Mouse (Mus musculus) thymus, postnatal 4 days (tissue): ENCODE measurements around the gene Bcl2l13.
A peak's percentile ranks its signal among the peaks of the same experiment; 100 is the strongest.
"Not testable (repeated sequence)": the region's sequence is repeated elsewhere in the genome, so short reads cannot be mapped to it uniquely, and the experiment has no call there.

Source experiments
- DNase-seq: peaks from one replicate; pipeline ENCODE4 v3.0.0; 2021

The Bcl2l13 gene

DNA sequence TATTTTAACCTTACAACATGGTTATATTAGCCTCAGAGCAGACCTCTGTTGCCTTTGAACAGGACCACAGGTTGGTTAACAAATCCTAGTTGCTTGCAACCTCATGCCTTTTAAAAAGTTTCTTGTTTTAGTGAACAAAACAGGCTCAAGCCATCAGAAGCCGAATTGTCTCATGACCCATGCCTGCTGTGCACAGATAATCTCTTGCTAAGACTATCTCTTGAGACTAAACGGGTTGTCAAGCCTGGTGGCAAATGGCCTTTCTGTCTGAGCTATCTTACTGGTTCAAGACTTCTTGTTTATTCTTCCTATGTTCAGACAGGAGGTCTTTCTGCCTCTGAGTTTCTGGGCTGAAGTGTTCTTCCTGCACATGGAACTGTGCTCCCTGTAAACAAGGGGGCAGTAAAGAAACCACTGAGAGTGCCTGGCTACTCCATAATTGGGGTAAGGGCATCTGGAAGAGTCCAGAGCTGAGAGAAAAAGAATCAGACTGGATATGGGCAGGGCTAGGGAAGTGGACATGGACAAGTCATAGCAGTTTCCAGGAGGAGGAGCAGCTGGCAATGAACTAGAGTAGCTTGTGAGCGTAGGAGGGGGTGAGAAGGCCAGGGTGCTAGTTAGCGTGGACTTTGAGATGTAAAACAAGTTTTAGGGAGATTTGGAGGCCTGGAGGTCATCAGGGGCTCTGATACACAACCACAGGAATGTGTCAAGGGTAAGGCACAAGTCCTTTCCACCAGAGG, 5.0 kb upstream of the Bcl2l13 start:
- DNase-seq: no peak

DNA sequence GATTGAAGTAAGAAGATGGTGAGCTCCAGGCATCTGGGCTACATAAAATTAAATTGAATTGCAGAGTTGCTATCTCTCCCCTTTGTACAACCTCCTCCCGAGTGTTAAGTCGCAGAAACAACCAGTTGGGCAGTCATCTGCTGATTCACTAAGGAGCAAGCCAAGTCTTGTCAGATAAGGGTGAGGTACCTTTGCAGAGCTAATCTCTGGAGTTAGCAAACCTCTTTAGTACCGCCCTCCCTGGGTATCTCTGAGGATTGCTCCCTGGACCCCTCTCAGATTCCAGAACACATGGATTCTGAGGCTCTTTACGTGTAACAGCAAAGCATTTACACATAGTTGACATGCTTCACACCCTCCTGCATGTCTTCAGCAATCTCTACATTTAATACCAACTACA, 3.9 kb upstream of the Bcl2l13 start:
- DNase-seq: no peak

DNA sequence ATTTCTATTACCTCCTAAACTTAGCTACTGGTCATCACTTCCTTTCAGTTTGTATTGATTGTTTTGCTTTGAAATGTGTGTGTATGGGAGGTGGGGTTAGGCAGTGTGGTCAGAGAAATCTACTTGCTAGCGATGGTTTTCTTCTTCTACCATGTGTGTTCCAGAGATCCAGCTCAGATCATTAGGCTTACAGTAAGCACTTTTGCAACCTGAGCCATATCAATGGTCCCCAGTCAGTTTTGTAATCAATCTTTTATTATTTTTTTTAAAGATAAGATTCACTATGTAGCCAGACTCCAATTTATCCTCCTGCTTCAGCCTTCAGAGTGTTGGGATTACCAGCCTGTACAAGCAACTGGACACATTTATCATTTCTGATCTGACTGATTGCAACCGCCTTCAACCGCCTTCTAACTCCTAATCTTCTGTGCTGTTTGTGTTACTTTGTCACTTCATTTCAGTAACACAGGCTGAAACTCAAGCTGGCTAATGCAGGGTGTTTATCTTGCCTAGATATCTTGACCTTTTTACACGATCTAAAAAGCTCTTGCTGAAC, 1.2 kb upstream of the Bcl2l13 start:
- no peak for DNase-seq

DNA sequence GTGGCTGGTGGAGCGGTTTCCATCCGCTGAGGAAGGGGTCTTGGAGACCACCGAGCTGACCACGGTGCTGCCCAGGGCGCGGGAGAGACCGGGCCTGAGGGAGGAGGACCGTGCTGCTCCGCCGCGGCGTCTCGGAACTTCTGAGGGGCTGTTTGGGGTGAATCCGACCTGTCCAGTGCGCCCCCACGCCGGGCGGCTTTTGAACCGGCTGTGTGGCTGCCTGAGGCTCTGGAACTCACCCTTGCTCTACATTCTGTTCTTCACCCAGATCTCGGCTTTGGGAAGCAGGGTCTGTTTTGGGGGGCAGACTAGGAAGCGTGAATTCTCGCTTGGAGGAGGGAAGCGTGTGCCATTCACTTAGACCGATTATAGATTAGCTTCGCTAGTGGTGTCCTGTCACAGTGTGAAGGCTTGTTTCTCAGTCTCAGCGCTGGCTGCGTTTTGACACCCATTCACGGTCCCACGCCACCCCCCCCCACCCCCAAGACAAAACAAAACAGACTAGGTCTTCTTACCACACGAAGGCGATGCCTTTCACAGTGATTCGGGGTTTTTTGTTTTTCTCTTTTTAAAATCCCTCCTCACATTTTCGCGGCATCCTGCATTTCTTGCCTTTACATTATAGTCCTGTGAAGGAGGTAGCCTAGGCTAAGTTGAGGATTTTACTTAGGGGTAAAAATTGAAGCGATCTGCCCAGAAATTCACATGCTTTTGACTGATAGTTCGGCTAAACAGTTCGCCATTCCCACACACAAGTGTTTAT, 558 bp downstream of the Bcl2l13 start:
- DNase-seq: no peak

DNA sequence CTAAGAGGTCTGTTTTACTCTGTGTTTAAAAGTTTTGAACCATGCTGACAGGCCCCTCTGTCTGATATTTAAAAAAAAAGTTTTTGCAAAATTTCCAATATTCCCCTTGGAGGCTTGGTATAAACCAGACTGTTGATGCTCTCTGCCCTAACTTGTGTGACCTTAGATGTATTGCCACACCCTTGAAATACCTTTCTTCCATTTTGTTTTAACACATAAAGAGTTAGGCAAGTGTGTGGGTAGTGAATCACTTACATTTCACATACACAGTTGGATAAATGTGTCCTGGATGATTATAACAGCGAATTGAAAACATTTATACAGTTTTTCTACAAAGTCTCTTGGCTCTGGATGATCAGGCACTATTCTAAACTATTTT, 1.1 kb downstream of the Bcl2l13 start:
- no peak for DNase-seq

DNA sequence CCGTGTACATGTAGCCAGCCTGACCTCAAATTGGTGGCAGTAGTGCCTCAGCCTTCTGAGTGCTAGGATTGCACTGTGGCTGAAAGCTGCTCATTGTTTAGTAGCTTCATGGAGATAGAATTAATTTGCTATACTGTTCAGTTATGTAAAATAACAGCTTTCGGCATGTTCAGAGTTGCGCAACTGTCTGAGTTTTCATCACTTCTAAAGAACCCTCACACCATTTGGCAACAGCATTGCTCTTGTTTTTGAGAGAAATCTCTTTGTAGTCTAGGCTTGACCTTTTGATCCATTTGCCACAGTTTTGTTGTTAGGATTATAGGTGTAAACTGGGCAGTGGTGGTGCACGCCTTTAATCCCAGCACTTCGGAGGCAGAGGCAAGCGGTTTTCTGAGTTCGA, 4.2 kb downstream of the Bcl2l13 start:
- DNase-seq: no peak

DNA sequence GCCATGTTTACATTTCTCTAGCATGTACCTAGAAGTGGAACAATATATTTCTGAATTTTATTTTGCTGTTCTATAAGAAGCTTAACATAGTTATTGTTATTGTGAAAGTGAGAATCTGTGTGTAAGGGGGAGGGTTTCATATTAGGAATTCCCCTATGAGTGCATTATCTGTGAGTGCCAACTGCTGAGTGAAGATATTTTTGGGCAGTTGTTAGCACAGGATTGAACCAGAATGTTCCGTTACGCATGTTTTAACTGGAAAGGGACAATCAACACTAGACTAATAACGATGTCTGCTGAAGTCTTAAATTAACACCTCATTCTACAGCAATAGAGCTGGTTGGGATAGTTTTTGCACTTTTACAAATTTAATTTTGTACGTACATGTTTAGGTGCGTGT, 5.7 kb downstream of the Bcl2l13 start:
- no peak for DNase-seq

DNA sequence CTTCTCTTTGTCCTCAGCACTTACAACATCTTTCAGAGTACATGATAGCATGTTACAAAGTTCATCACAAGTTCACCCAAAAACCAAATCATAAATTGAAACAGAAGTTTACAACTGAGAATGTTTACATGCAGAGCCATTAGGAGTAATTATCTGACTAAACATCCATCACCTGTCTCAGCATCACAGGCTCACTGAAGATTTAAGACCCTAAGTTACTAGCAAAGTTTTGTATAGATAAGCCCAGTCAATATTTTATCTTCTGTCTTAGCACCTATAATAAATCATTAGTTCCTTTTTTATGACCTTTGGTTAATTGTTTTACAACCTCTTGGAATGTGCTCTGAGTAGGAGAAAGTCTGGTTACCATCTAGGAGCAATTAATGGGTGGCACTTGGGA, 14.7 kb downstream of the Bcl2l13 start:
- DNase-seq: not testable (repeated sequence)

DNA sequence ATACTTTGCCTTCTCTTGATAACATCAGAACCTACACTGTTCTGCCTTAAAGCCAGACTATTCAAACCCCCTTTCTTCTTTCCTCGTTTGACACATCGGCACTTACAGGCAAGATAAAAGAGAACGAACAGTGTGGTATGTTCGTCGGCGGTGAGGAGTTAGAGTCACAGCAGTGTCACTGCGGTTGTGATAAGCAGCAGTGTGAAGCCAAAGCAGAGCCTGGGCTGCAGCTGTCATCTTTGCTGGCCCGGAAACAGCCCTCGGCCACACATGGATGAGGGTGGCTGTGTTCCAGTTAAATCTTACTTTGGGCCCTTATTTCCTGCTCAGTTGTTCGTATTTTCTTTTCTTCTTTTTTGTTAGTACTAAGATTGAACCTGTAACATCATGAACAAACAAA, 18.4 kb downstream of the Bcl2l13 start:
- DNase-seq: no peak

DNA sequence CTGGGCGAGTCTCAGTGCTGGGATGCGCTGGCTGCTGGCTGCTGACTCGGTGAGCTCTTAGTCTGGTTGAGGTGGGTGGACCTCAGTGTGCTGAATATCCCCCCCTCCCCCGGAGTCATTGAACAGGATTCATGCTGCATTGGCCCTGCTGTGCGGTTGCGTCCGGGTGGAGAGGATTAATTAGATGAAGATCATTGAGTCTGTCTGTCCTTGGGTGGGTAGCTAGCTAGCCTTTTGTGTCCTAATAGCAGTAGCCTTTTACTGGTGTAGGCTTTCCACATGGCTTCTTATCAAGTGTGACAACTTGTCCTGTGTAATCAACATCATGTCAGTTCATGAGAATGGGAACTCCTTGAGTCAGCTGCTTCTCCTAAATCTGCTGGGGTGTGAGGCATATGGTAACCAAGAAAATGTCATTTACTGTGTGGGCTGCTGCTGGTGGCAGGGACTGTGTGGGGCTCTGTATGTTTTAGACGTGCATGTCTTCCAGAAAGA, 22.3 kb downstream of the Bcl2l13 start:
- DNase-seq: no peak

DNA sequence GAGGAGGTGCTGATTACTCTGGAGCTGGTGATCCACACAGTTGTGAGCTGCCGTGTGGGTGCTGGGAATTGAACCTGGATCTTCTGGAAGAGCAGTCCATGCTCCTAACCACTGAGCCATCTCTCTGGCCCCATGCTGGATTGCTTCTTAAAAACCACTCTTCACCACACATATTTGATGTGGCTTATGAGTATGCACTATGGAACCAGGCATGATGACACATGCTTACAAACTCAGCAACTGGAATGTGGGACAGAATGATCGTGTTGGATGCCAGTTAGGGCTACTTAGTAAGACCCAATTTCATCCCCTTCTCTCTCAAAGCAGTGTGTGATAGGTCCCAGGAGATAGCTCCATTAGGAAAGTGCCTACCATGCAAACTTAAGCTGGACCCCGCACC, 24.1 kb downstream of the Bcl2l13 start:
- no peak for DNase-seq

DNA sequence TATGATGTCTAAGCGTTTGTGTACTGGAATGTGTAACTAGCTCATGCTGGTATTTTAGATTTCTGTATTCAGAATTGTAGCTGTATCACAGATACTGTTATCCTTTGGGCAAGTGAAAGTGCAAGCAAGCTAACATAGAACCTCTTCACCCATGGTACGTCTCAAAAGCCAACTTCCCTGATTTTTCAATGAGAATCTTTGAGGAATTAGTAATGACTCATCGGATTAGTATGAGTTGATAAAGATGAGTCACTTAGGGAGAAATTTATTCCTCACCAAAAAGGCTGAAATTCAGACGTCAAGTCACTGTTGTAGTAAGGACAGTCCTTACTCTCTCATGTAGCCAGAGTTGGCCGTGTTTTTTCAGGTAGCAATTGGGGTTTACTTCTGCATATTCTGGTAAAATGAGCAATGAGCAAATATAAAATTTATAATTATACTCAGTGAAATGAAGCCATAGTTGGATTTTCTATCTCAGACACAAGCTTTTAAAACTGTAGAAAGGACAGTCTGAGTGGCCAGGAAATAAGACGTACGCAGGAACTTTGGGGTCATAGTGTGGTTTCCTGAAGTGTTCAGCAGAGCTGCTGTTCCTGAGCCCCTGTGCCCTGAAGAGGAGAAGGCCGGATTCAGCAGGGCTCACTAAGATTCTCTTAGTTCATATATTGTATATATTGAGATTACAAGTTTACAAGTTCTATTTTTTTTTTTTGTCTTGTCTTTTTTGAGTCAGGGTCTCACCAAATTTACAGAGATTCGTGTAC, 30.2 kb downstream of the Bcl2l13 start:
- DNase-seq: no peak

DNA sequence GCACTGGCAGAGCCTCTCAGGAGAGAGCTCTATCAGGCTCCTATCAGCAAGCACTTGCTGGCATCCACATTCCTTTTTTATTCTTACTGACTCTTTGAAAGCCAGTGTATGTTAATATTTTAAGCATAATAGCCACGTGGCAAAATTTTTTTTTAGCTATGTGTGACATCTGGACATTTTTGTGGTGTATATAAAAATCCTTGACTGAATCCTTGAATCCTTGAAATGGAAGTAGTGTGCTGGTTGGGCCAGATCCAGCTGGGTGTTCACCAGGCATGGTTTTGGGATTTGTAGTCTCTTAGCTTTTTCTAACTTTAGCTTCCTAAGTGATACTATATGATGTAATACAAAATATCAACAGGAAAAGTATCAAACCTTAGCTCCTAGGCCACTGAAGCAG, 32.8 kb downstream of the Bcl2l13 start:
- no peak for DNase-seq

DNA sequence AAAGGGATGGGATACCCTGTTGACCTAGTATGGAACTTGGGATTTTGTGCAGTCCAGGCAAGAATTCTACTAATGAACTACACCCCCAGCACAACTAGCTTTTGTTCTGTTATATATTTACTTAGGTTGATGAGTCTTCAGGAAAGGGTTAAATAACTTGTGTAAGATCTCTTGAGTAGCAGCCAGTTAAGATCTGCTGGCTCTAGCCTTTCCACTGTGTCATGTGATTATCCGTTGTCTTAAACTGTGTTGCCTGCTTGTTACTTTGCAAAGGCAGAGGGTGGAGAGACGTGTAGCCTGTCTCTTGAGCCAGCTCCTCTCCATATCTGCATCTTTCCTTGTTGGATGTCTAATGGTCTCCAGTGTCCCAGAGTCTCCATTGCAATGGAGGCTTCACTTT, 35.3 kb downstream of the Bcl2l13 start:
- DNase-seq: no peak

DNA sequence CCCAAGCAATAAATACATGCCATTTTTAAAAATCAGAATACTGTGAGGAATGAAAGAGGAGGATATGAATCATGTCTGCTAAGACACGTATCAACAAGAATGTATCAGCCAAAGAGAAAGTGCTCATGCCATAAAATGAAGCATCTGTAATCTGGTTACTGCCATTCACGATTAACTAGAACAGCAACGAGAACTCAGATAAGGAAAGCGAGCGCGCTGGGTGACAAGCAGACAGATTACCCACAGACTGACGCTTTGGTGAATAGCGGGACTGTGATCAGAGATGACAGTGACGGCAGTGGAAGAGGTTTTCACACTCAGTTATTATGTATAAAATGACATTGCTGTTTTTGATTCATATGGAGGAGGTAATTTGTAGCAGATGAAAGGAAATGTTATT, 37.9 kb downstream of the Bcl2l13 start:
- DNase-seq: no peak

DNA sequence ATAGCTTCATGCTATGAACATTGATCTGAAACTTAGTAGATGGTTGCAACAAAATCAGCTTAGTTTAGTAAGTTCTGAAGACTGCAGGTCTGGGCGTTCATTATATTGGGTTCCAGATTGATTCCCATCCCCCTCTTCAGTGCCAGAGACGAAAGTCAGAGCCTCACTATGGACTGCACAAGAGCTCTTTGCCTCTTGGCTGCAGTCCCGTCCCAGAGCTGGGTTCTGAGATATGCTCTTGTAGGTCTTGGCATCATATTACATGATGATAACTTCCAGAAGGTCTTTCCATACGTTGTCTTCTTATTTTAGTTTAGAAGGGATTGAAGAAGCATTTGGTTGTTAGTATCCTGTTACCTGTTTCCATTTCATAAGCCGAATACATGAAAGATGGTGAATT, 43.0 kb downstream of the Bcl2l13 start:
- DNase-seq: no peak

DNA sequence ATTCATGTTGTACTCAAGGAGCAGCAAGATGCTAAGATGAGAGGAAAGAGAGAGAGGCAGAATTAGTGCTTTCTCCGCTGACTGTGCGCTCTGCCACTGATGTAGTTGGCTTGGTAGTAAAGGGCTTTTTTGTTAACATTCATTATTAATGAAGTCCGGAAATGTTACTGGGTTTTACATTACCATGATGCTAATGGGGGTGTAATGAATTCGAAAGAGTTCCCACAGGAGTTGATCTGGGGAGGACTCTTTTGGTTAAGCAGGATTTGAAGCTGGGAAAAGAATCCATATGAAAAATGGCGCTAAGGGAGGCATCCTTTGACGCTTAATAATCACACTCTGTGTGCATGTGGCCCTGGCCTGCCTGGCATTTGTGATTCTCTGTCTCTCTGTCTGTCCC, 48.4 kb downstream of the Bcl2l13 start:
- no peak for DNase-seq

DNA sequence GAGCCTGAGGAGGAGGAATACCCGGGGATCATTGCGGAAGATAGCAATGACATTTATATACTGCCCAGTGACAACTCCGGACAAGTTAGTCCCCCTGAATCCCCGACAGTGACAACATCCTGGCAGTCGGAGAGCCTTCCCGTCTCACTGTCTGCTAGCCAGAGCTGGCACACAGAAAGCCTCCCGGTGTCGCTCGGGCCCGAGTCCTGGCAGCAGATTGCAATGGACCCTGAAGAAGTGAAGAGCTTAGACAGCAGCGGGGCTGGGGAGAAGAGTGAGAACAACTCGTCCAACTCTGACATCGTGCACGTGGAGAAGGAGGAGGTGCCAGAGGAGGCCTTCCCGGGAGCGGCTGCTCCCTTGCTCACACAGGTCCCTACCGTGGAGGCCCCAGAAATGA, 50.7 kb downstream of the Bcl2l13 start:
- no peak for DNase-seq

DNA sequence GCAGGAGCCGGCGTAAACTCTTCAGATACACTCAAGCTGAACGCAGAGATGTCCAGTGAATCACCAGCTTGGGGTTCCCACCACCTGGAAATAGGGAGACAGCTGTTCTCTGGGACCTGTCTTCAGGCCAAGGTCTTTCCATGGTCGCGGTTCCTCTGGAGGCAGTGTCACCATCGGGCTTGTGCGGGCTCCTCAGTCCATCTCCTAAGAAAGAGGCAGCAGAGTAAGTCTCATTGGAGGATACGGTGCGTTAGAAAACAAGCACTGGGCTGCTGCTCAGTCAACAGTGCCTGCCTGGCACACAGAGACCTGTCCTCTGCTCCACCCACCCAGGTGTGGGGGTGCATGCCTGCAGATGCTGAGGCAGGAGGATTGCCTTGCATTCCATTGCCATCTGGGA, 58.1 kb downstream of the Bcl2l13 start:
- DNase-seq: no peak

DNA sequence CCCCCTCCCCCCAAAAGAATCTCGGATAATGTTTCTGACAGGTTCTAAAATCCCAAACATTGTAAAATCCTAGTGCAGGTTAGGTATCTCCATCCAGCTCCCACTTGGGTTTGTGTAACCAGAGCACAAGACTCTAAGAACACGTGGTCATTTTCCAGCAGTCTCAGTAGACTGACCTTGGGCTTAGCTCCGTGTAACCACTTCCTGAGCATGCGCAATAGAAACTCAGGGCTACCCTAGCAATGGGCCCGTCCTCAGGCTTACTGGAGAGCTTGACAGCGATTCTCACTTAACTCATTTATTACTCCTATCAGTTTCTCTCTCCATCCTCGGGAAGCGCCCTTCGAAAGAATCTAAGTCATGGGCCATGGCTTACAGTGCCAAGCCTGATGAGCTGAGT, 58.5 kb downstream of the Bcl2l13 start:
- DNase-seq: no peak

DNA sequence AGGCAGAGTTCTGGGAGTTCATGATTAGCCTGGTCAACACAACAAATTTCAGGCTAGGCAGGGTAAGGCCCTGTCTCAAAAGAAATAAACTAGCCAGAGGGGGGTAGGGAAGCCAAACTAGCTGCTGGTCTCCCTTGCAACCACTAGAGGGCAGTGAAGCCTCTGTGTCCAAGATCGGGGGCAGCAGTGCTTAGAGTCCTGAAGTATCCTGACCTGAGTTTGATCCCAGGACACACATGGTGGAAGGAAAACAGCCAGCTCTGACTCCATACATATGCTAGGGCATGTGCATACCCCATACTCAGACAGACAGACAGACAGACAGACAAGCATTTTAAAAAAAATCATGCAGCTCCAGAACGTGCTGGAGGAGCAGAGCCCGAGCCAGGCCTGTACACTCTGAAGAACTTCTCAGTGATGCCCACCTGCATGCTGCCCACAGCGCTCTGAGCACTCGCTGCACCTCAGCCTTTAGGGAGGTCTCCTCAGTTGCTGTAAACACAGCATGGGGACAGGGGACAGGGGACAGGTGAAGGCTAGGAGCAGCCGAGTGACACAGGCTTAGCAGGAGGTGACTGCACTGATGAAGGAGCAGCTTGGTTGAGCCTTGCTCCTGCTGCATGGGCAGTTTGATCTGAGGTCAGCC, 62.3 kb downstream of the Bcl2l13 start:
- DNase-seq: peak; percentile 62

DNA sequence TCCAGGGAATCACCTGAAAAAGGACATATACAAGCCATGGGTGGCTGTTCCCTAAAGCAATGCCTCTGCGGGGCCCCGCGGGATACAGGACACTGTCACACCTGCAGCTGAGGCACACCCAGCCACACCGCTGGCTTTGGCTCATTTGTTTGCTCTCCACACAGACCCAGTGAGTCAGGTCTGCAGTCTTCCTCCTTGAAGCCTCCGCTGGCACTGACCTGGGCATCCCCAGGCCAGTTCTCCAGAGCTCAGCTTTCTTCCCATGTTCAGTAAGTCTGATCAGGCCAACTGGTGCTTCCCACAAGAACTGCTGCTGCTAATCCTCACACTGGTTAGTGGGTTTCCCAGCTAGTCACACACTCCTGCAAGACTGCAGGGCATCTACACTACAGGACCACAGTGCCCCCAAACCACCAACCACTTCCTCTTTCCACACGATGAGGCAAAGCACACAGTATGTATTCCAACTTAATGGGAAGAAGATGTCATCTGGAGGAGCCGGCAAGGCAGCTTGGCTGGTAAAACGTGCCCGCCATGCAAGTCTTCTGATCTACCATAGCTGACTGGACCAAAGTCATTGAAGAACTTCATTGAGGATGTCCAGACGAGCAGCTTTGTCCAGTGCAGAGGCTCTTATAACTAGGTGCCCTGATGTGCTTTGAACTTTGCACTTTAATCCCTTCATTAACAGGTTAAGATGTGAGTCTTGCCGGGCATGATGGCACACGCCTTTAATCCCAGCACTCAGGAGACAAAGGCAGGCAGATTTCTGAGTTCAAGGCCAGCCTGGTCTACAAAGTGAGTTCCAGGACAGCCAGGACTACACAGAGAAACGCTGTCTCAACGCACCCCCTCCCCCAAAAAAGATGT, 66.0 kb downstream of the Bcl2l13 start:
- DNase-seq: peak; percentile 64
